Mouse (Mus musculus): Measurements from ENCODE around the gene Cytip. TPM values are rescaled to one million over a fixed set of nuclear protein-coding genes. Genes with fewer than 3 reads are reported as not detected.

The Cytip gene
- total and polyA plus RNA-seq, 3 experiments = not detected

- DNase-seq (ENCODE audit: low read depth, low spot score) = no peak
- Histone ChIP-seq H3K9ac (ENCODE audit: control insufficient read depth, low read depth, low read length, poor library complexity, severe bottlenecking) (no peak overlapping the region), H3K27me3 (ENCODE audit: control insufficient read depth in 1 of 2, insufficient read depth in 2 of 2, low read length in 2 of 2) (no peaks in the 10 kb centered on the region), H3K36me3 (ENCODE audit: control insufficient read depth in 1 of 2, insufficient read depth in 2 of 2, low read length in 2 of 2) (no peaks in the 10 kb centered on the region), H3K4me3 (ENCODE audit: control insufficient read depth in 1 of 2, insufficient read depth in 1 of 2, low read depth in 2 of 2, low read length in 2 of 2) (no peak overlapping the region), H3K27ac (ENCODE audit: control insufficient read depth, low read depth, low read length) (no peak overlapping the region), H3K79me2 (ENCODE audit: control insufficient read depth, insufficient read depth, low read length, poor library complexity) (no peaks in the 10 kb centered on the region), H3K4me1 (ENCODE audit: control insufficient read depth in 1 of 2, insufficient read depth in 2 of 2, low read length in 2 of 2) (no peaks in the 10 kb centered on the region), H3K9me3 (replicated peaks; ENCODE audit: insufficient read depth, low read length) (no peaks in the 10 kb centered on the region)
- TF ChIP-seq HCFC1 (IDR thresholded peaks at IDR 0.05; ENCODE audit: low read depth, low read length) (no peak), MAZ (IDR thresholded peaks at IDR 0.05; ENCODE audit: low read depth, low read length) (no peak), NRF1 (IDR thresholded peaks at IDR 0.05; ENCODE audit: insufficient read depth, low read depth, low read length, poor library complexity, severe bottlenecking) (no peak), TBP (IDR thresholded peaks at IDR 0.05; ENCODE audit: low read depth, low read length) (no peak), ZC3H11A (IDR thresholded peaks at IDR 0.05; ENCODE audit: low read depth, low read length) (no peak), USF1 (IDR thresholded peaks at IDR 0.05; ENCODE audit: low read depth, low read length) (no peak), CTCF (IDR thresholded peaks at IDR 0.05 in 2 of 3, conservative IDR thresholded peaks at IDR 0.05 in 1 of 3; ENCODE audit: control insufficient read depth in 1 of 3, insufficient read depth in 1 of 3, low read depth in 2 of 3, low read length in 3 of 3, poor library complexity in 1 of 3, severe bottlenecking in 1 of 3) (no peak), GATA1 (IDR thresholded peaks at IDR 0.05; ENCODE audit: low read depth, low read length) (no peak), GABPA (IDR thresholded peaks at IDR 0.05; ENCODE audit: low read depth, low read length) (no peak), UBTF (IDR thresholded peaks at IDR 0.05; ENCODE audit: borderline replicate concordance, insufficient read depth, low read depth, low read length) (no peak), NELFE (IDR thresholded peaks at IDR 0.05; ENCODE audit: low read depth, low read length) (no peak), CHD1 (IDR thresholded peaks at IDR 0.05; ENCODE audit: low read depth, low read length) (no peak), JUND (IDR thresholded peaks at IDR 0.05; ENCODE audit: low read depth, low read length) (no peak), POLR2AphosphoS5 (IDR thresholded peaks at IDR 0.05; ENCODE audit: borderline replicate concordance, low read depth, low read length) (no peak)
Measured at GRCm38 (mm10) chr2:58183658-58184057, 11.7 kb downstream of the Cytip start.

GRCm38 (mm10) chr2:58180776-58181175, 14.6 kb downstream of the Cytip start:
- TF ChIP-seq MAZ (IDR thresholded peaks at IDR 0.05; ENCODE audit: low read depth, low read length) (no peak), ZMIZ1 (IDR thresholded peaks at IDR 0.05; ENCODE audit: low read depth, low read length) (no peak), E2F4 (IDR thresholded peaks at IDR 0.05; ENCODE audit: borderline replicate concordance, low read depth, low read length) (no peak), CHD1 (IDR thresholded peaks at IDR 0.05; ENCODE audit: low read depth, low read length) (no peak)
- H3K27me3 ChIP-seq (ENCODE audit: control insufficient read depth in 1 of 2, insufficient read depth in 2 of 2, low read length in 2 of 2) = no peaks in the 10 kb centered on the region
- H3K79me2 ChIP-seq (ENCODE audit: control insufficient read depth, insufficient read depth, low read length, poor library complexity) = no peaks in the 10 kb centered on the region
- no peak overlapping the region for H3K27ac ChIP-seq (ENCODE audit: control insufficient read depth, low read depth, low read length)
- no peaks in the 10 kb centered on the region for H3K9me3 ChIP-seq (replicated peaks; ENCODE audit: insufficient read depth, low read length)
- DNase-seq (ENCODE audit: low read depth, low spot score) = no peak
- no peak overlapping the region for H3K4me3 ChIP-seq (ENCODE audit: control insufficient read depth in 1 of 2, insufficient read depth in 1 of 2, low read depth in 2 of 2, low read length in 2 of 2)
- H3K4me1 ChIP-seq (ENCODE audit: control insufficient read depth in 1 of 2, insufficient read depth in 2 of 2, low read length in 2 of 2) = no peaks in the 10 kb centered on the region
- H3K36me3 ChIP-seq (ENCODE audit: control insufficient read depth in 1 of 2, insufficient read depth in 2 of 2, low read length in 2 of 2) = no peaks in the 10 kb centered on the region
- no peak overlapping the region for H3K9ac ChIP-seq (ENCODE audit: control insufficient read depth, low read depth, low read length, poor library complexity, severe bottlenecking)
